Mouse (Mus musculus): ENCODE measurements around the gene Padi3. TPM values are rescaled to one million over a fixed set of nuclear protein-coding genes. Genes with fewer than 3 reads are reported as not detected.

Padi3 gene
- total and polyA plus RNA-seq, 3 experiments = 73.1 to 106 TPM; not detected in 1

- TF ChIP-seq ZMIZ1 (IDR thresholded peaks at IDR 0.05; ENCODE audit: low read depth, low read length) = no peak
Measured at GRCm38 (mm10) chr4:140815496-140815895, 5.0 kb upstream of the Padi3 start (continued).

- peak overlapping the region; percentile 73 for H3K9ac ChIP-seq (ENCODE audit: control insufficient read depth, low read depth, low read length, poor library complexity, severe bottlenecking)
- TF ChIP-seq MAX (IDR thresholded peaks at IDR 0.05; ENCODE audit: low read length) (no peak), HCFC1 (IDR thresholded peaks at IDR 0.05; ENCODE audit: low read depth, low read length) (peak; percentile 37; the same call in 1 of the 2 replicates), POLR2AphosphoS2 (IDR thresholded peaks at IDR 0.05; ENCODE audit: low read length) (peak; percentile 28; the same call in 1 of the 2 replicates), MEF2A (IDR thresholded peaks at IDR 0.05; ENCODE audit: extremely low read depth, insufficient replicate concordance, low read depth, low read length, poor library complexity, severe bottlenecking) (no peak), MAFK (IDR thresholded peaks at IDR 0.05; ENCODE audit: borderline replicate concordance, low read depth, low read length) (no peak), MAZ (IDR thresholded peaks at IDR 0.05; ENCODE audit: low read depth, low read length) (peak; percentile 2; the same call in 1 of the 2 replicates), GABPA (IDR thresholded peaks at IDR 0.05; ENCODE audit: low read depth, low read length) (no peak), UBTF (IDR thresholded peaks at IDR 0.05; ENCODE audit: borderline replicate concordance, insufficient read depth, low read depth, low read length) (0 out of 2 replicates have a peak, but pooled peaks have one; percentile 46), E2F4 (IDR thresholded peaks at IDR 0.05; ENCODE audit: borderline replicate concordance, low read depth, low read length) (no peak), NELFE (IDR thresholded peaks at IDR 0.05; ENCODE audit: low read depth, low read length) (peak; percentile 58), ZC3H11A (IDR thresholded peaks at IDR 0.05; ENCODE audit: low read depth, low read length) (no peak), ZKSCAN1 (IDR thresholded peaks at IDR 0.05; ENCODE audit: low read depth, low read length) (no peak), CHD1 (IDR thresholded peaks at IDR 0.05; ENCODE audit: low read depth, low read length) (no peak), CHD2 (IDR thresholded peaks at IDR 0.05; ENCODE audit: low read length) (no peak), CTCF (IDR thresholded peaks at IDR 0.05 in 2 of 3, conservative IDR thresholded peaks at IDR 0.05 in 1 of 3; ENCODE audit: control insufficient read depth in 1 of 3, insufficient read depth in 1 of 3, low read depth in 2 of 3, low read length in 3 of 3, poor library complexity in 1 of 3, severe bottlenecking in 1 of 3) (peak; percentile 40 to 59 (median 52)), RAD21 (IDR thresholded peaks at IDR 0.05; ENCODE audit: low read depth, low read length) (0 out of 2 replicates have a peak, but pooled peaks have one; percentile 0), MYC (IDR thresholded peaks at IDR 0.05; ENCODE audit: low read depth, low read length) (no peak), USF1 (IDR thresholded peaks at IDR 0.05; ENCODE audit: low read depth, low read length) (no peak), TBP (IDR thresholded peaks at IDR 0.05; ENCODE audit: low read depth, low read length) (no peak), SIN3A (IDR thresholded peaks at IDR 0.05; ENCODE audit: low read length) (peak; percentile 32; the same call in 1 of the 2 replicates), MYB (IDR thresholded peaks at IDR 0.05; ENCODE audit: low read depth, low read length) (no peak), POLR2AphosphoS5 (IDR thresholded peaks at IDR 0.05; ENCODE audit: borderline replicate concordance, low read depth, low read length) (no peak), GATA1 (IDR thresholded peaks at IDR 0.05; ENCODE audit: low read depth, low read length) (no peak), KAT2A (conservative IDR thresholded peaks at IDR 0.05; ENCODE audit: low read depth, low read length) (no peak), TCF12 (IDR thresholded peaks at IDR 0.05; ENCODE audit: low read depth, low read length) (peak; percentile 28; the same call in 1 of the 2 replicates), USF2 (IDR thresholded peaks at IDR 0.05; ENCODE audit: borderline replicate concordance in 1 of 2, insufficient read depth in 1 of 2, low read depth in 1 of 2, low read length in 2 of 2) (no peak), RCOR1 (IDR thresholded peaks at IDR 0.05; ENCODE audit: low read depth, low read length) (no peak), ELF1 (IDR thresholded peaks at IDR 0.05; ENCODE audit: low read depth, low read length) (peak; percentile 61; the same call in 1 of the 2 replicates), JUND (IDR thresholded peaks at IDR 0.05; ENCODE audit: low read depth, low read length) (no peak), MXI1 (IDR thresholded peaks at IDR 0.05; ENCODE audit: low read depth, low read length) (no peak), SMC3 (IDR thresholded peaks at IDR 0.05; ENCODE audit: low read depth, low read length) (peak; percentile 32), TAL1 (IDR thresholded peaks at IDR 0.05; ENCODE audit: low read length) (no peak)
Measured at GRCm38 (mm10) chr4:140814241-140815225, 4.1 kb upstream of the Padi3 start.

More at GRCm38 (mm10) chr4:140814241-140815225, 4.1 kb upstream of the Padi3 start:
- Histone ChIP-seq H3K27me3 (ENCODE audit: control insufficient read depth in 1 of 2, insufficient read depth in 2 of 2, low read length in 2 of 2) (no peaks in the 10 kb centered on the region), H3K36me3 (ENCODE audit: control insufficient read depth in 1 of 2, insufficient read depth in 2 of 2, low read length in 2 of 2) (peaks cover 0 to 9% of the 10 kb centered on the region in 2 experiments; a peak in 2 of 4 replicates), H3K9me3 (replicated peaks; ENCODE audit: insufficient read depth, low read length) (no peaks in the 10 kb centered on the region), H3K4me1 (ENCODE audit: control insufficient read depth in 1 of 2, insufficient read depth in 2 of 2, low read length in 2 of 2) (peaks cover 0 to 41% of the 10 kb centered on the region in 2 experiments; a peak in 3 of 4 replicates), H3K27ac (ENCODE audit: control insufficient read depth, low read depth, low read length) (peak overlapping the region; percentile 77), H3K79me2 (ENCODE audit: control insufficient read depth, insufficient read depth, low read length, poor library complexity) (peaks cover 7% of the 10 kb centered on the region), H3K4me3 (ENCODE audit: control insufficient read depth in 1 of 2, insufficient read depth in 1 of 2, low read depth in 2 of 2, low read length in 2 of 2) (peak overlapping the region; percentile 67 to 85)
- peak; percentile 77 for DNase-seq (ENCODE audit: low read depth, low spot score)

Measured in MEL (cell line).